In the genomic region with DNA sequence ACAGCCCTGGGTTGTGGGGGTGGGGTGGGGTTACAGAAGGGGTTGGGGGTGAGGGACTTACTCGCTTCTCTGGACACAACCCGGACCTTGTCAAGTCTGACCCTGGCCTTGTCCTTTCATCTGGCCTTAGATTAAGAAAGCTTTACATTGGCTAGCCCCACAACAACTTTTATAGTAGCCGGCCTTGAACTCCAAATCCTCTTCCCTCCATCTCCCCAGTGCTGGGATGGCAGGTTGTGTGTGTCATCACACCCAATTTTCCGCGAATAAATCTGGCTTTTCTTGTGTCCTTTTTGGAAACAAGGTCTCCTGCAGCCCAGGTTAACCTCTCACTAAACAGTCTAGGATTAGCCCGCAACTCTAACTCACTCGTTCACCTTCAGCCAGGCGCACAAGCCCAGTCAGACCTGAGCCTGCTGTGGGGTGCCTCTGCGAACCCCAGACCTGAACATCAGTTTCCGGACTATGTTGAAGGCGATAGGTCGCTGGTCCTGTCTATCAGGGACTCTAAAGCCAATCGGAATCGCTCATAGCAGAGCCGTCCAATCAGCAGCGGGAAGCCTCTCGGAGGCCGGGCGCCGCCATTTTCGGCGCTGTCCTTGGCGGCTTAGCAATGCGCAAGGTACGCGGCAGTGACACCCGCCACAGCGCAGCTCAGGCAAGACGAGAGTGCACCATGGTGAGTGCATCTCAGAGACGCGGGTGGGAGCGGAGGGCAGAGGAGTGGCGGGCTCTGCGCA, we compare ENCODE assay signal across 8 mouse cellular contexts. TPM values are rescaled to one million over a fixed set of nuclear protein-coding genes. Genes with fewer than 3 reads are reported as not detected.
DNase-seq lines count a peak whose midpoint lies in the region; ATAC-seq and TF ChIP-seq lines count a peak whose summit lies in the region.

A gene (plus strand): TSS at position 557 of the 740 bp plus-strand sequence.

- peak within 1 kb of the TSS; percentile 90 for H3K9ac ChIP-seq in CH12.LX (ENCODE audit: insufficient read depth, low read depth)
- peak within 1 kb of the TSS; percentile 86 for H3K9ac ChIP-seq in forebrain, embryonic 11.5 days (ENCODE audit: low read length)
- peak within 1 kb of the TSS; percentile 90 for H3K9ac ChIP-seq in heart, embryonic 16.5 days (ENCODE audit: low read length)
- peak within 1 kb of the TSS; percentile 80 for H3K9ac ChIP-seq in liver, embryonic 15.5 days
- H3K9ac ChIP-seq in neural tube, embryonic 12.5 days: peak within 1 kb of the TSS; percentile 63

- peak; percentile 90 for TF ChIP-seq POLR2A in CH12.LX (IDR thresholded peaks at IDR 0.05; ENCODE audit: low read depth, low read length)

- H3K27ac ChIP-seq in CH12.LX (ENCODE audit: insufficient read depth, low read depth): no peak within 1 kb of the TSS
- H3K27ac ChIP-seq in forebrain, embryonic 11.5 days (ENCODE audit: low read depth, low read length): peak within 1 kb of the TSS; percentile 57; the same call in 1 of the 2 replicates
- H3K27ac ChIP-seq in heart, embryonic 16.5 days (ENCODE audit: low read length): peak within 1 kb of the TSS; percentile 86
- peak within 1 kb of the TSS; percentile 79 for H3K27ac ChIP-seq in liver, embryonic 15.5 days (replicated peaks)
- H3K27ac ChIP-seq in neural tube, embryonic 12.5 days: no peak within 1 kb of the TSS

- WGBS in forebrain, embryonic 11.5 days: 5% methylated on average over 34 of the region's 34 CpGs
- 3% methylated on average over 34 of the region's 34 CpGs for WGBS in heart, embryonic 16.5 days
- 3% methylated on average over 34 of the region's 34 CpGs for WGBS in liver, embryonic 15.5 days (ENCODE audit: insufficient replicate concordance)
- 4% methylated on average over 34 of the region's 34 CpGs for WGBS in neural tube, embryonic 12.5 days

- no peak for TF ChIP-seq EP300 in CH12.LX (IDR thresholded peaks at IDR 0.05; ENCODE audit: low read length)

- DNase-seq in CH12.LX (ENCODE audit: extremely low read depth): peak; percentile 99
- DNase-seq in c-Kit-positive CD71-positive TER-119-negative erythroid progenitor cells, embryonic 14.5 days (ENCODE audit: low read depth): peak; percentile 99
- DNase-seq in forebrain, embryonic 11.5 days (ENCODE audit: low spot score): peak; percentile 95
- DNase-seq in kidney, postnatal 36 days: peak; percentile 99
- DNase-seq in telencephalon, adult 2 months (ENCODE audit: low read depth, low spot score): peak; percentile 99

- in situ Hi-C loops in CH12.LX (cut with MboI; ENCODE audit: low pct_ligation_motif_present, low pct_unique_long_range_greater_than_20kb, low sequenced_read_pairs): no loop called here

- dilution Hi-C loops in CH12.LX (cut with MboI; ENCODE audit: extremely low pct_ligation_motif_present, extremely low pct_unique_long_range_greater_than_20kb, low sequenced_read_pairs): no loop called here

- H3K9me3 ChIP-seq in CH12.LX (replicated peaks; ENCODE audit: low read length): no peaks in the 10 kb centered on the region
- H3K9me3 ChIP-seq in forebrain, embryonic 11.5 days (ENCODE audit: control insufficient read depth, low read length): peaks cover 4% of the 10 kb centered on the region; the same call in 1 of the 2 replicates
- no peaks in the 10 kb centered on the region for H3K9me3 ChIP-seq in heart, embryonic 16.5 days (replicated peaks; ENCODE audit: control insufficient read depth, low read length)
- no peaks in the 10 kb centered on the region for H3K9me3 ChIP-seq in liver, embryonic 15.5 days (replicated peaks)
- peaks cover 12% of the 10 kb centered on the region for H3K9me3 ChIP-seq in neural tube, embryonic 12.5 days

- H3K36me3 ChIP-seq in CH12.LX (replicated peaks in 1 of 2; ENCODE audit: control insufficient read depth in 1 of 2, insufficient read depth in 1 of 2, low read length in 1 of 2): peaks cover 0 to 4% of the 10 kb centered on the region in 2 experiments
- no peaks in the 10 kb centered on the region; the same call in 1 of the 2 replicates for H3K36me3 ChIP-seq in forebrain, embryonic 11.5 days (ENCODE audit: control insufficient read depth, insufficient read depth, low read length)
- peaks cover 5% of the 10 kb centered on the region; the same call in 1 of the 2 replicates for H3K36me3 ChIP-seq in heart, embryonic 16.5 days (ENCODE audit: control insufficient read depth, insufficient read depth)
- peaks cover 7% of the 10 kb centered on the region; the same call in 1 of the 2 replicates for H3K36me3 ChIP-seq in liver, embryonic 15.5 days (replicated peaks)
- H3K36me3 ChIP-seq in neural tube, embryonic 12.5 days: peaks cover 11% of the 10 kb centered on the region

- peak within 1 kb of the TSS; percentile 70 to 93 (median 82) for H3K4me3 ChIP-seq in CH12.LX (replicated peaks in 1 of 3; ENCODE audit: low read depth in 2 of 3, low read length in 2 of 3, poor library complexity in 1 of 3)
- H3K4me3 ChIP-seq in forebrain, embryonic 11.5 days (ENCODE audit: low read depth, low read length): peak within 1 kb of the TSS; percentile 77
- peak within 1 kb of the TSS; percentile 86 for H3K4me3 ChIP-seq in heart, embryonic 16.5 days (ENCODE audit: low read length)
- H3K4me3 ChIP-seq in liver, embryonic 15.5 days (replicated peaks): peak within 1 kb of the TSS; percentile 86
- peak within 1 kb of the TSS; percentile 51 for H3K4me3 ChIP-seq in neural tube, embryonic 12.5 days

- H3K4me2 ChIP-seq in CH12.LX (ENCODE audit: insufficient read depth, low read depth, poor library complexity, severe bottlenecking): peak within 1 kb of the TSS; percentile 99
- H3K4me2 ChIP-seq in forebrain, embryonic 11.5 days (ENCODE audit: low read depth, low read length, severe bottlenecking): peak within 1 kb of the TSS; percentile 70
- peak within 1 kb of the TSS; percentile 70 for H3K4me2 ChIP-seq in heart, embryonic 16.5 days (ENCODE audit: low read depth, low read length)
- peak within 1 kb of the TSS; percentile 74 for H3K4me2 ChIP-seq in liver, embryonic 15.5 days
- H3K4me2 ChIP-seq in neural tube, embryonic 12.5 days (replicated peaks): peak within 1 kb of the TSS; percentile 59

- H3K27me3 ChIP-seq in CH12.LX (replicated peaks): no peaks in the 10 kb centered on the region
- no peaks in the 10 kb centered on the region for H3K27me3 ChIP-seq in forebrain, embryonic 11.5 days (ENCODE audit: control insufficient read depth, insufficient read depth, low read length)
- H3K27me3 ChIP-seq in heart, embryonic 16.5 days (ENCODE audit: control insufficient read depth, insufficient read depth, low read length): no peaks in the 10 kb centered on the region
- H3K27me3 ChIP-seq in liver, embryonic 15.5 days: peaks cover 8% of the 10 kb centered on the region; the same call in 1 of the 2 replicates
- no peaks in the 10 kb centered on the region for H3K27me3 ChIP-seq in neural tube, embryonic 12.5 days (replicated peaks)

- H3K79me2 ChIP-seq in CH12.LX (replicated peaks; ENCODE audit: control insufficient read depth, extremely low read depth, insufficient read depth, poor library complexity, severe bottlenecking): peaks cover 18% of the 10 kb centered on the region

- TF ChIP-seq RAD21 in CH12.LX (IDR thresholded peaks at IDR 0.05; ENCODE audit: low read depth, low read length): no peak

- H3K4me1 ChIP-seq in CH12.LX (ENCODE audit: control insufficient read depth in 1 of 2, insufficient read depth in 2 of 2): peaks cover 0 to 50% of the 10 kb centered on the region in 2 experiments; a peak in 3 of 4 replicates
- peaks cover 2% of the 10 kb centered on the region; the same call in 1 of the 2 replicates for H3K4me1 ChIP-seq in forebrain, embryonic 11.5 days (replicated peaks; ENCODE audit: control insufficient read depth, insufficient read depth, low read length)
- peaks cover 14% of the 10 kb centered on the region for H3K4me1 ChIP-seq in heart, embryonic 16.5 days (ENCODE audit: control insufficient read depth, insufficient read depth, low read length)
- peaks cover 26% of the 10 kb centered on the region for H3K4me1 ChIP-seq in liver, embryonic 15.5 days (replicated peaks)
- peaks cover 14% of the 10 kb centered on the region for H3K4me1 ChIP-seq in neural tube, embryonic 12.5 days

- no peak for TF ChIP-seq CTCF in CH12.LX (conservative IDR thresholded peaks at IDR 0.05 in 1 of 2, IDR thresholded peaks at IDR 0.05 in 1 of 2; ENCODE audit: low read depth in 2 of 2, low read length in 2 of 2)

- peak; percentile 100 for ATAC-seq in forebrain, embryonic 11.5 days (replicated peaks; ENCODE audit: low FRiP score)
- ATAC-seq in heart, embryonic 16.5 days (replicated peaks; ENCODE audit: extremely low read depth, insufficient read depth, low FRiP score): peak; percentile 100
- ATAC-seq in liver, embryonic 15.5 days (ENCODE audit: insufficient read depth): peak; percentile 100
- peak; percentile 100 for ATAC-seq in neural tube, embryonic 12.5 days (ENCODE audit: low FRiP score, low read depth)

TF ChIP-seq in CH12.LX, 34 proteins besides CTCF, POLR2A, EP300 and RAD21 (continues in another document):
- TF ChIP-seq POLR2AphosphoS2 (IDR thresholded peaks at IDR 0.05; ENCODE audit: low read depth, low read length): peak; percentile 67; the same call in 1 of the 2 replicates
- TF ChIP-seq JUN (IDR thresholded peaks at IDR 0.05; ENCODE audit: insufficient read depth, low read depth, low read length): no peak
- no peak for TF ChIP-seq BHLHE40 (IDR thresholded peaks at IDR 0.05; ENCODE audit: low read depth, low read length)
- TF ChIP-seq MYC (IDR thresholded peaks at IDR 0.05; ENCODE audit: low read depth, low read length): no peak
- TF ChIP-seq TCF12 (IDR thresholded peaks at IDR 0.05; ENCODE audit: low read depth, low read length): peak; percentile 72; the same call in 1 of the 2 replicates
- no peak for TF ChIP-seq IRF4 (IDR thresholded peaks at IDR 0.05; ENCODE audit: low read depth, low read length)
- no peak for TF ChIP-seq ZKSCAN1 (IDR thresholded peaks at IDR 0.05; ENCODE audit: borderline replicate concordance, low read depth, low read length)
- TF ChIP-seq SIN3A (IDR thresholded peaks at IDR 0.05; ENCODE audit: low read length): peak; percentile 82
- TF ChIP-seq RCOR1 (conservative IDR thresholded peaks at IDR 0.05; ENCODE audit: low read depth, low read length): no peak
- peak; percentile 96 for TF ChIP-seq CHD2 (IDR thresholded peaks at IDR 0.05; ENCODE audit: low read length)
- 0 out of 2 replicates have a peak, but pooled peaks have one; percentile 6 for TF ChIP-seq MEF2A (IDR thresholded peaks at IDR 0.05; ENCODE audit: borderline replicate concordance, low read depth, low read length)
- no peak for TF ChIP-seq CHD1 (IDR thresholded peaks at IDR 0.05; ENCODE audit: low read depth, low read length)
- TF ChIP-seq ETS1 (conservative IDR thresholded peaks at IDR 0.05; ENCODE audit: low read depth, low read length): no peak

RNA-seq across cellular contexts. Expression of the gene that starts here (rescaled TPM):
- 5.9 and 7.6 TPM in 2 replicates for total RNA-seq in CH12.LX (2012; rRNA removed)
- total RNA-seq in CH12.LX (2014; rRNA removed): 21.4 and 25.8 TPM in 2 replicates
- 13.5 and 14.9 TPM in 2 replicates for polyA plus RNA-seq in CH12.LX (2012; ENCODE audit: insufficient read length, low read depth)
- polyA plus RNA-seq in forebrain, embryonic 11.5 days (2014; fragmentation: Nextera tagmentation; extraction: Ambion mirVana): 29.0 and 31.2 TPM in 2 replicates
- polyA plus RNA-seq in heart, embryonic 16.5 days (2015; fragmentation: Nextera tagmentation; extraction: Ambion mirVana): 10.6 and 12.5 TPM in 2 replicates
- polyA plus RNA-seq in liver, embryonic 15.5 days (2015; fragmentation: Nextera tagmentation; extraction: Ambion mirVana): 6.5 and 7.7 TPM in 2 replicates
- polyA plus RNA-seq in neural tube, embryonic 12.5 days (2016; fragmentation: Nextera tagmentation; extraction: Ambion mirVana): 15.1 and 16.0 TPM in 2 replicates

Comparison
In these comparisons a context has a peak if more than half of its experiments do, and no peak if none do; other contexts are left out.
1. H3K27ac ChIP-seq: peak in forebrain, embryonic 11.5 days (single experiment), heart, embryonic 16.5 days (single experiment) and liver, embryonic 15.5 days (single experiment); none in CH12.LX (single experiment) and neural tube, embryonic 12.5 days (single experiment).
2. Peak in every context shown above with its lines, with median percentiles within 50 percentile points of each other: DNase-seq, H3K4me2 ChIP-seq, H3K4me3 ChIP-seq, H3K9ac ChIP-seq and ATAC-seq.